Mouse (Mus musculus): ENCODE measurements around the gene F11r. TPM values are rescaled to one million over a fixed set of nuclear protein-coding genes. Genes with fewer than 3 reads are reported as not detected.
"Not testable (repeated sequence)": the region's sequence is repeated elsewhere in the genome, so short reads cannot be mapped to it uniquely, and the experiment has no call there.

Gene F11r
- polyA plus RNA-seq, 1 experiment, result 6.6 TPM

DNA sequence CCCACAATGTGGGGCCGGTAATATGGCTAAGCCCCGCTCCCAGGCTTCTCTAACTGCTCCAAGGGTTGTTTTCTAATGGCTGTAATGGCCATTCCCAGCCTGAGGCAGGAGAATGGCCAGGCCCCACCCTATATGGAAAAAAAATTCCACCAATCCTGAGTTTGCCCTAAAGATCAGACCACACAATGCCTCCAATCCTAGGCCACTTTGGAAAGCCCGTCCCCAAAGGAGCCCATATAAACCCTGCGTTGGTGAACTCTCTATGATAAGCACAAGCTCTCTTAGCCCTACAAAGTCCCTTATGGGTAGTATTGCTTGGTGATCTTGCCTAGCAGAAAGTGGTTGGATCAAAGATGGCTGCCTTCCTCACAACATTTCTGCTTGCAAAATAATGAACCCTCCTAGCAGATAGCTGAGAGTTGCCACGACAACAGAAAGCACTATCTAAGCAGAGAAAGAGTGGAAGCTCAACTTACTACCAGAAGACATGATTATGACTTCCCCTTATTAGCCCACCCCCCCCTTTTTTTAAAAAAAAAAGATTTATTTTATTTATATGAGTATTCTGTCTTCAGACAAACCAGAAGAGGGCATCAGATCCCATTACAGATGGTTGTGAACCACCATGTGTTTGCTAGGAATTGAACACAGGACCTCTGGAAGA is 28.5 kb downstream of the F11r start:
- Histone ChIP-seq H3K27ac (ENCODE audit: insufficient read depth, low read depth, low read length) (peak overlapping the region; percentile 79), H3K4me1 (ENCODE audit: control insufficient read depth, insufficient read depth, low read length) (peaks cover 32% of the 10 kb centered on the region), H3K4me3 (ENCODE audit: insufficient read depth, low read length) (0 out of 2 replicates have a peak overlapping the region, but pooled peaks have one; percentile 7)
- no peak for TF ChIP-seq POLR2A (IDR thresholded peaks at IDR 0.05; ENCODE audit: borderline replicate concordance, low read depth, low read length)
- TF ChIP-seq CTCF (IDR thresholded peaks at IDR 0.05; ENCODE audit: low read depth, low read length), result no peak

DNA sequence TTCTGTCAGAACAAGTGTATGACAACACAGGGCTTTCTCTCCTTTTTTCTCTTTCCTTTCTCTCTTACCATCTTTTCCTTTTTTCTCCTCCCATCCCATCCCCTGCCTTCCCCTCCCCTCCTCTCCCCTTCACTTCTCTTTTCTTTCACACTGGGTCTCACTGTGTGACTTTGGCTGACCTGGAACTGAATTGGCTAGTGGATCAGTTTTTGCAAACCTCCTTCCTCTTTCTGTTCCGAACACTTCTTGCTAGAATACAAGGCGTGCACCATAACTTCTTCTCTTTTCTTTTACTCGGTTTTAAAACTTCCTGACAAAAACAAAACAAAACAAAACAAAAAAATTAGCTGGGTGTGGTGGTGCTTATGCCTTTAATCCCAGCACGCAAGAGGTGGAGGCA is 29.2 kb downstream of the F11r start:
- H3K27ac ChIP-seq (ENCODE audit: insufficient read depth, low read depth, low read length), result peak overlapping the region; percentile 92
- H3K4me1 ChIP-seq (ENCODE audit: control insufficient read depth, insufficient read depth, low read length), result peaks cover 39% of the 10 kb centered on the region
- no peak for TF ChIP-seq POLR2A (IDR thresholded peaks at IDR 0.05; ENCODE audit: borderline replicate concordance, low read depth, low read length)
- TF ChIP-seq CTCF (IDR thresholded peaks at IDR 0.05; ENCODE audit: low read depth, low read length), result no peak
- H3K4me3 ChIP-seq (ENCODE audit: insufficient read depth, low read length), result peak overlapping the region; percentile 44

DNA sequence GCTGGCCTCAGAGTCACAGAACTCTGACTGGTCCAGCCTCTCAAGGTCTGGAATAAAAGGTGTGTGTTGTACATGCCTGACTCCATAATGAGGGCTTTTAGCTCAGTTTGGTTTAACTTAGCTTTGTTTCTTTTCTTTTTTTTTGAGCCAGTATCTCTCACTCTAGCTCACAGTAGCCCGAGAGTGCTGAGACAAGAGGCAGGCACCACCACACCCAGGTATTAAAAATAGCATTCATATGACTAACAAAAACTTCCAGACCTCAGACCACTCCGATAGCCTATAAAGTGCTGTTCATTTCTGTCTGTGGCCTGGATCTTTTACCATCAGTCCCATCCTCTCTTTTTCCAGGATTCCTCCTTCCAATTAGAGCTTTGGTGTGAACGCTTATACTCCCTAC is 32.3 kb downstream of the F11r start:
- H3K4me3 ChIP-seq (ENCODE audit: insufficient read depth, low read length), result no peak overlapping the region
- H3K4me1 ChIP-seq (ENCODE audit: control insufficient read depth, insufficient read depth, low read length), result peaks cover 39% of the 10 kb centered on the region
- no peak overlapping the region for H3K27ac ChIP-seq (ENCODE audit: insufficient read depth, low read depth, low read length)
- TF ChIP-seq CTCF (IDR thresholded peaks at IDR 0.05; ENCODE audit: low read depth, low read length) (no peak), POLR2A (IDR thresholded peaks at IDR 0.05; ENCODE audit: borderline replicate concordance, low read depth, low read length) (no peak)

DNA sequence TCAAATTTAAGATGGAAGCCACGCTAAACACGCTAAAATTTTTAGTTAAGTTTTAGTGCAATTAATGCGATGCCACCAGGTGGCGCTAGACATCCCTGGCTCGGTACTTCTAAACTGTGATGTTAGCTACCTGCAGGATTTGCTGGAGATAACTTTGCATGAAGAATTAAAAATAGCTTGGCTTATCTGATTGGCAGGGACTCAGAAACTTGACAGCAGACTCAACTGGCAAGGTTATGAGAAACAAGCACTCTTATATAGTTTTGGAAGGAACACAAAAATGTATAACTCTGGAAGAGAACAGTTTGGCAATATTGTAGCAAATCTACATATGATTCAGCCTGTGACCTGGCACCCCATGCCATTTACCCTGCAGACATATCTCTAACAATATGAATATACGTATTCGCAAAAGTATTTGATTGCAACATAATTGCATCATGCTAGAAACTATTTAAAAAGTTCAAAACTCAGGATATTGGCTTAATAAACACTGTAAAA is 33.1 kb downstream of the F11r start:
- peak; percentile 49; the same call in 1 of the 2 replicates for TF ChIP-seq CTCF (IDR thresholded peaks at IDR 0.05; ENCODE audit: low read depth, low read length)
- TF ChIP-seq POLR2A (IDR thresholded peaks at IDR 0.05; ENCODE audit: borderline replicate concordance, low read depth, low read length), result no peak
- Histone ChIP-seq H3K4me3 (ENCODE audit: insufficient read depth, low read length) (no peak overlapping the region), H3K4me1 (ENCODE audit: control insufficient read depth, insufficient read depth, low read length) (peaks cover 37% of the 10 kb centered on the region), H3K27ac (ENCODE audit: insufficient read depth, low read depth, low read length) (no peak overlapping the region)

DNA sequence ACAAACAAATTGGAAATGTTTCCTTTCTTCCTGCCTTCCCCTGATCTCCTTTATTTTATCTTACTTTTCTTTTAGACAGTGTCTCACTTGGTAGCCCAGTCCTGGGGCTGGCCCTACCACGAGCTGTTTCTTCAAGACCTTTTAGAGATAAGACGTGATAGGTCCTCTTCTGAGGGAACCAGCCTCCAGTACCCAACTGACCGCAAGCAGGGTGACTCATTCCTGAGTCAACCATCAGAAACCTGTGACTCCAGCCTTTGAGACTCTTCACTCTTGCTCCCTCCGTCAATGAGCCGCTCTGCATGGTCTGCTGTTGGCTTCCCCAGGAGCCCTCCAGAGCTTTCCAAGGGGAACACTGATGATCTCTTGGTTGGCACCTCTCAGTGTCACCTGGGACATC is 33.6 kb downstream of the F11r start:
- Histone ChIP-seq H3K4me1 (ENCODE audit: control insufficient read depth, insufficient read depth, low read length) (peaks cover 32% of the 10 kb centered on the region), H3K4me3 (ENCODE audit: insufficient read depth, low read length) (no peak overlapping the region), H3K27ac (ENCODE audit: insufficient read depth, low read depth, low read length) (no peak overlapping the region)
- TF ChIP-seq CTCF (IDR thresholded peaks at IDR 0.05; ENCODE audit: low read depth, low read length) (no peak), POLR2A (IDR thresholded peaks at IDR 0.05; ENCODE audit: borderline replicate concordance, low read depth, low read length) (no peak; the same call in 1 of the 2 replicates)

DNA sequence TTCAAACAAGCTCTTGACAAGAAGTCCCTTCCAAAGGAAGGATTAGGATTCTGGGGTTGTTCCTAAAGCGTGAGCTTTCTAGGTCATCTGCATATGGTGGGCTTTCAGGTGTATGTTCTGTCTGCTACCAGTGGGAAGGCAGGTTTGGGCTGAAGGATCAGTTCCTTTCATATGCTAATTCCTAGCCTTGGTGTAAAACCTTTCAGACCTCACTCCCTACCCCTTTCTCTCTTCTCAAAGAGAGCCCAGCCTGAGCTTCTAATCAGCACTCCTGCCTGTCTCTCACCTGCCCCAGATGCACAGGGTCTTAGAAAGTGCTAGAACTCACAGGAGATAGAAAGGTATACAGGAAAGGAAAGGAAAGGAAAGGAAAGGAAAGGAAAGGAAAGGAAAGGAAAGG is 34.1 kb downstream of the F11r start:
- no peak overlapping the region for H3K27ac ChIP-seq (ENCODE audit: insufficient read depth, low read depth, low read length)
- TF ChIP-seq POLR2A (IDR thresholded peaks at IDR 0.05; ENCODE audit: borderline replicate concordance, low read depth, low read length), result no peak
- no peak for TF ChIP-seq CTCF (IDR thresholded peaks at IDR 0.05; ENCODE audit: low read depth, low read length)
- H3K4me1 ChIP-seq (ENCODE audit: control insufficient read depth, insufficient read depth, low read length), result peaks cover 31% of the 10 kb centered on the region
- no peak overlapping the region for H3K4me3 ChIP-seq (ENCODE audit: insufficient read depth, low read length)

DNA sequence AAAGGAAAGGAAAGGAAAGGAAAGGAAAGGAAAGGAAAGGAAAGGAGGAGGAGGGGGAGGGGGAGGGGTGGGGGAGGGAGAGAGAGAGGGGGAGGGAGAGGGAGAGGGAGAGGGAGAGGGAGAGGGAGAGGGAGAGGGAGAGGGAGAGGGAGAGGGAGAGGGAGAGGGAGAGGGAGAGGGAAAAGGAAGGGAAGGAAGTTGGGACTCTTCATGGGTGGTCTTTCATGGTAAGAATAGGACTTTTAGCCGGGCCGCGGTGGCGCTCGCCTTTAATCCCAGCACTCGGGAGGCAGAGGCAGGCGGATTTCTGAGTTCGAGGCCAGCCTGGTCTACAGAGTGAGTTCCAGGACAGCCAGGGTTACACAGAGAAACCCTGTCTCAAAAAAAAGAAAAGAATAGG is 34.6 kb downstream of the F11r start:
- peaks cover 29% of the 10 kb centered on the region for H3K4me1 ChIP-seq (ENCODE audit: control insufficient read depth, insufficient read depth, low read length)
- H3K27ac ChIP-seq (ENCODE audit: insufficient read depth, low read depth, low read length); H3K4me3 ChIP-seq (ENCODE audit: insufficient read depth, low read length): not testable (repeated sequence)

DNA sequence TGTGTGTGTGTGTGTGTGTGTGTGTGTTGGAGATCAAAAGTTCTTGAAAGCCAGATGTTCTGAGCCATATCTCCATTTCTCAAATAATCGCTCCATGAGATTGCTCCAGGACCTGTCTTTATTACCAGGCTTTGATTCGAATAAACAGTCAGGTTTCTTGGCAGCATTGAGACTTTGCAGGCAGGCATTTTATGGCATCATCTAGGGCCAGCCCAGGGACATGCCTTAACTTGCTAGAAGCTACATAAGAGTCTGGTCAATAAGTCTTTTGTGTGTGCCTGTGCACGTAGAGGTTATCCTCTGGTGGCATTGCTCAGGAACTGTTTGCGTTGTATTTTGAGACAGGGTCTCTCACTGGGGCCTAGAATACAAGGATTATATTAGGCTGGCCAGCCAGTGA is 36.2 kb downstream of the F11r start:
- H3K4me1 ChIP-seq (ENCODE audit: control insufficient read depth, insufficient read depth, low read length), result peaks cover 24% of the 10 kb centered on the region
- no peak for TF ChIP-seq CTCF (IDR thresholded peaks at IDR 0.05; ENCODE audit: low read depth, low read length)
- no peak for TF ChIP-seq POLR2A (IDR thresholded peaks at IDR 0.05; ENCODE audit: borderline replicate concordance, low read depth, low read length)
- no peak overlapping the region for H3K27ac ChIP-seq (ENCODE audit: insufficient read depth, low read depth, low read length)
- no peak overlapping the region for H3K4me3 ChIP-seq (ENCODE audit: insufficient read depth, low read length)

DNA sequence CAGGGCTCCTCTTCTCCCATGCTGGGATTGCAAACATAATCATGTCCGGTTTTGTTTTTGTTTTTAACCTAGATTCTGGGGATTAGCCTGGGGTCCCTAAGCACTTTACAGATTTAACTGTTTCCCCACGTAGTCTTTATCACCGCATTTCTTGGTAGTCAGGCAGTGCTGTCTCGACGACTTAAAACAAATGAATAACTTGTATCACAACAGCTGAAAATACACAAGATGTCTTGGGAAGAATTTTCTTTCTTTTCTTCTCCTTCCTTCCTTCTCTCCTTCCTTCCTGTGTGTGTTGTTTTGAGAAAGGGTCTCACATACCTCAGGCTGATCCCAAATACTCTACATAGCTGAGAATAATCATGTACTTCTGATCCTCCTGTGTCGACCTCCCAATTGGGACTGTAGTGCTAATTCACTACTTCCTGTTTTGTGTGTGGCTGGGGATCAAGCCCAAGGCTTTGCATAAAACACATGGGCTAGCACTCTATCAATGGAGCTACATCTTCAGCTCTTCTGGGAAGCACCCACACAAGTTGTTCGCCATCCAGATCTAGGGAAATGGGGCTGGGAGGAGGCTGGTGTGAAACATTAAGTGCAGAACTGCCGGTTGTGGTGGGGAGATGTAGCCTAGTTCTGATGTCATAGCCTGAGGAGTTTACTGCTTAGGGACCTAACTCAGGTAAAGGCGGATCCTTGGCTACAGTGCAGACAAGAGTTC is 36.7 kb downstream of the F11r start:
- Histone ChIP-seq H3K4me3 (ENCODE audit: insufficient read depth, low read length) (no peak overlapping the region), H3K4me1 (ENCODE audit: control insufficient read depth, insufficient read depth, low read length) (peaks cover 24% of the 10 kb centered on the region), H3K27ac (ENCODE audit: insufficient read depth, low read depth, low read length) (no peak overlapping the region)
- TF ChIP-seq CTCF (IDR thresholded peaks at IDR 0.05; ENCODE audit: low read depth, low read length) (no peak), POLR2A (IDR thresholded peaks at IDR 0.05; ENCODE audit: borderline replicate concordance, low read depth, low read length) (no peak)

DNA sequence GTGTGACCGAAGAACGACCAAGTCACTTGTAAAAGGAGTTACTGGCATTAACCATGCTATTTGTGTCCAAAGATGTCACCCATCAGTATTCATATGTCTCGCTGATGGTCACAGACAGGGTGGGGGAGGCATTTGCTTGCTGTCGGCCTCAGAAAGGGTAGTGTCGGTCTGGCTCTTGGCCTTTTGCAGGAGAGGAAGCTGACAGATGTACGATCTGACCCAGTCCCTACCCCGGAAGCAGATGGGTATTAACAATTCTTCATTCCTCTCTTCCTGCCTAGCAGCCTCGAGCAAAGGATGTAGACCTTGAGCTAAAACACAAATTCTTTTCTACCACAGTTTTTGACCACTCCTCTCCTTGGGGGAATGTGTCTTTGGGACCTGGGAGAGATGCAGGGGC is 39.8 kb downstream of the F11r start:
- TF ChIP-seq POLR2A (IDR thresholded peaks at IDR 0.05; ENCODE audit: borderline replicate concordance, low read depth, low read length) (no peak), CTCF (IDR thresholded peaks at IDR 0.05; ENCODE audit: low read depth, low read length) (no peak)
- Histone ChIP-seq H3K27ac (ENCODE audit: insufficient read depth, low read depth, low read length) (no peak overlapping the region), H3K4me1 (ENCODE audit: control insufficient read depth, insufficient read depth, low read length) (peaks cover 6% of the 10 kb centered on the region), H3K4me3 (ENCODE audit: insufficient read depth, low read length) (no peak overlapping the region)

Measured in bone marrow macrophage, adult 2 months (primary cell).